Mouse (Mus musculus) cerebellum, adult 11 months (tissue): ENCODE measurements around the gene Capns1.
"Not testable (repeated sequence)": the region's sequence is repeated elsewhere in the genome, so short reads cannot be mapped to it uniquely, and the experiment has no call there.

Experiments
- DNase-seq: peaks from one replicate; pipeline ENCODE4 v3.0.0; 2022

The Capns1 gene

GRCm38 (mm10) chr7:30202895-30203690 lies 4.5 kb upstream of the Capns1 start:
- DNase-seq = peak; percentile 43

- not testable (repeated sequence) for DNase-seq
Measured at GRCm38 (mm10) chr7:30200661-30201060, 2.0 kb upstream of the Capns1 start.

GRCm38 (mm10) chr7:30200200-30200599 lies 1.6 kb upstream of the Capns1 start:
- no peak for DNase-seq

- DNase-seq = no peak
Measured at GRCm38 (mm10) chr7:30199498-30200139, 1.0 kb upstream of the Capns1 start.

- no peak for DNase-seq
Measured at GRCm38 (mm10) chr7:30197592-30198129, 950 bp downstream of the Capns1 start.

- DNase-seq = no peak
Measured at GRCm38 (mm10) chr7:30196171-30196570, 2.4 kb downstream of the Capns1 start.

- DNase-seq = no peak
Measured at GRCm38 (mm10) chr7:30195461-30195860, 3.1 kb downstream of the Capns1 start.

- DNase-seq = peak; percentile 96
Measured at GRCm38 (mm10) chr7:30194884-30195283, 3.7 kb downstream of the Capns1 start.

GRCm38 (mm10) chr7:30194101-30194831 lies 4.3 kb downstream of the Capns1 start:
- DNase-seq = no peak

- peak; percentile 80 for DNase-seq
Measured at GRCm38 (mm10) chr7:30193581-30194100, 5.0 kb downstream of the Capns1 start.

GRCm38 (mm10) chr7:30193013-30193412 lies 5.6 kb downstream of the Capns1 start:
- DNase-seq = no peak

- no peak for DNase-seq
Measured at GRCm38 (mm10) chr7:30192088-30192487, 6.5 kb downstream of the Capns1 start.

GRCm38 (mm10) chr7:30189116-30189491 lies 9.5 kb downstream of the Capns1 start:
- DNase-seq = no peak

GRCm38 (mm10) chr7:30188344-30189115 lies 10.1 kb downstream of the Capns1 start:
- no peak for DNase-seq

- no peak for DNase-seq
Measured at GRCm38 (mm10) chr7:30184641-30185348, 13.8 kb downstream of the Capns1 start.

GRCm38 (mm10) chr7:30183879-30184289 lies 14.7 kb downstream of the Capns1 start, which contains the start of gene Cox7a1:
Cox7a1 (plus strand) TSS chr7:30184144.
- DNase-seq = peak; percentile 66

GRCm38 (mm10) chr7:30183189-30183588 lies 15.4 kb downstream of the Capns1 start:
- not testable (repeated sequence) for DNase-seq

- not testable (repeated sequence) for DNase-seq
Measured at GRCm38 (mm10) chr7:30181929-30182328, 16.7 kb downstream of the Capns1 start.

GRCm38 (mm10) chr7:30181308-30181707 lies 17.3 kb downstream of the Capns1 start:
- peak; percentile 69 for DNase-seq

- no peak for DNase-seq
Measured at GRCm38 (mm10) chr7:30178256-30178655, 20.4 kb downstream of the Capns1 start.

- no peak for DNase-seq
Measured at GRCm38 (mm10) chr7:30176474-30176873, 22.1 kb downstream of the Capns1 start.
